Mouse (Mus musculus) MEL-GATA-1-ER (cell line): ENCODE measurements around the gene Pex26.

Source experiments
- DNase-seq: peaks from one replicate; pipeline ENCODE4 v3.0.0-alpha.2; 2012; ENCODE audit warnings: low read depth; ENCODE audit errors: extremely low read depth

Pex26 gene

DNA sequence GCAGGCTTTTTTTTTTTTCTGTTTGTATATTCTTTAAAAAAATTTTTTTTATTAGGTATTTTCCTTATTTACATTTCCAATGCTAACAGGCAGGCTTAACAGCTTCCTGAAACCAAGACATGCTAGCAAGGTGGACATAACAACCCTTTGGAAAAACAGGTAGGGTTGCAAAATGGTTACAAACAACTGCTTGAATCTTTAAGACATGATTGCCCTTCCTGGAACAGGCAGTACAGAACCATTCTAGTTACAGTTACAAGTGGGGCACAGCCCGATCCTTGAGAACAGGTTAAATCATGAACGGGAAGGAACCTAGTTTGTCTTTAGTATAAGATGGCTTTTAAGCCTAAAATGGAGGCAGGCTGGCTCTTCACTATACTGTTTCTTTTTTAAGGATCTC lies 52.9 kb downstream of the Pex26 start:
- no peak for DNase-seq

DNA sequence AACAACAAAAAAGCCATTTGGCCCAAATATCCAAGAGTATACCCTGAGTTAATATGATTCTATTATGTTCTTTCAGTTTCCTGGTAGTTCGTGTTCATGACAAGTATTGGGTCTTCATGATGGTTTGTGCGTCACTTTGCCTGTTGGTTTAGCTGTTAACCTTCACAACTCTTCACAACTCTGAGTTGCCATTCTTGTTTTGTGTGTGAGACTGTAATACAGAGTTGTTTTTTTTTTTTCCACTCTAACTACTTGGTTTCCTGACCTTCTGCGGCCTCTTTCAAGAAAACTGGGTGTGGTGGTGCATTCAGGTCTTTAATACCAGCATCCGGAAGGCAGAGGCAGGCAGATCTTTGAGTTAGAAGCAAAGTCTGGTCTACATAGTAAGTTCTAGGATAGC lies 54.7 kb downstream of the Pex26 start:
- DNase-seq = no peak

DNA sequence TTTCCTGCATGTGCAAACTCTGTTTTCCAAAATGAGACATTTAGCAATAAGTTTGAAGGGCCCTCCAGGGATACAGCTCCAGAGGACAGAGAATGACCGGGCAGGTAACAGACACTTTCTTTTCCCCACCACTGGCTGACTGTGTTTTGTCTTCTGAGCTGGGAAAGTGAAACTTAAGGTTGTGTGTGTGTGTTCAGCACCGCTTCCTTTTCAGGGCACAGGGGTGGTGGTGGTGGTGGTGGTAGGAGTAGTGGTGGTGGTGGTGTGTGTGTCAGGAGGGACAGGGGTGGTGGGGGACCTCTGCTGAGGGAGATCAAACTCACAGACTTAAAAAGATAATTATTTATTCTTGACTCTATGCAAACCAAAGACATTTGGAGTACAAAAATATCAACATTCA lies 58.3 kb downstream of the Pex26 start:
- DNase-seq = no peak

DNA sequence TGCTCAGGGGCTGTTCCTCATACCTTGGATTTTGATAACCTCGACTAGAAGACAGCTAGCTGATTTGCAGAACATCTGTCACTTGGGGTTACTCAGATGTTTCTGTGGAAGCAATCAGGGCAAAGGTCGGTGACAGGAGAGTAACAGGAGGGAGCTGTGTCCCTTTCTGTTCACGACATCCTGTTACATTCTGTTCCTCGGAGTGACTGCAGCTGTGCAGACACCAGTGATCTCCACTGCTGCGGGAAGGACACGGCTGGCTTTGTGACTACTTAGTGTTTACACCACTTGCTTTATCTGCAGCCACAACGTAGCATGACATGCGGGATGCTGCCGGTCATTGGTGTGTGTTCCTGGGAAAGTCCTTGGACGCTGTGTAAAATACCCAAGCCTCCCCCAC lies 59.7 kb downstream of the Pex26 start:
- DNase-seq = no peak

DNA sequence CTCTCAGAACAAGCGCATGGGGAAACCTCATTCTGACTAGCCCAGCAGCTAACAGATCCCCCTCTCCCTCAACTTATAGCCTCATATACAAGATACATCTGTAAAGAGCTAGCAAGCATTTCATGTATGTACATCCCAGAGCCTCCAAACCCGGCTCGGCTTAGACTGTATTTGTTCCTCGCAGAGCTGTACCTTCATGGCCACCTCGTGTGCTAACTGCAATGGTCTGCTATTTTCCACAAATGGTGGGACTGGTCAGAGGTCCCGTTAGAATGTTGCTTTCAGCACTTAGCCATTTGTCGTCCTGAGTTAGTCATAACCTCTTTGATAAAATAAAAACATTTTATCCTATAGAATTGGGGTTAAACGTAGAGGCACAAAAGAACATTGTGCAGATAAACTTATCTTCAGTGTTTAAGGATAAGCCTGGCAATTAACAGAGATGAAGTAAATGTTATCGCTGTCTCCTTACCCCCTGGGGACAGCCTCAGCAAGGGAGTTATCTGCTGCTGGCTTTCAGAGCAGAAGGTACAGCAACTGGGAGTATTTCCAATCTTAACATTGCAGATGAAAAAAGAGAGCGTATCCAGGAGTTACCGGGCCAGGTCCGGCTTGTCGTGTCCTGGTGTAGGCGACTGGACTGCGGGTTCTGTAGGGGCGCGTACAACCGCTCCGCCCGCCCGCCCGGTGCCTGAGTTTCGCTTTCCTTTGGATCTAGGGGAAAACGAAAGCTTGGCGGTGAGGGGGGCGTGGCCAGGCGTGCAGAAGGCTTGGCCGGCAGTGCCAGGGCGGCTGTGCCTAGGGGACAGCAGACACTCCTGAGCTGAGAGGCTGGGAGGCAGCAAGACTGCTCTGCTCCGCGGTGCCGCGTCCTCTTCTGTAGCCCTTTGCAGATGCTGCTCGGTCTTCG lies 61.9 kb downstream of the Pex26 start, which contains the start of gene Usp18:
TSS of gene Usp18 (plus strand) at position 780 of the 910 bp plus-strand sequence.
- peak; percentile 57 for DNase-seq

DNA sequence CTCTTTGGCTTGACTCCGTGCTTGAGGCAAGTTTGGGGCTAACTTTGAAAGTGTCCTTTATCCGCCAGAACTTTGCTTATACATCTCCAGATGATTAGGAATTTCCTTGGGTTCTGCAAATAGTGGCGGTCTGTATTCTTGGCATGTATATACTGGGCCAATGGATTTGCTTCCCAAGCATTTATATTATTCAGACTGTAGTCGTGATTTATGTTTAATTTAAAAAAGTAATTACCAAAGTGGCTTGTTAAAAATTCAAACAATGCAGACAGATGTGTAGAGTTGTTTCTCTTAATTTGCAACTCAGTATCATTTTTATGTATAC lies 62.5 kb downstream of the Pex26 start:
- DNase-seq = no peak
